Mouse (Mus musculus) kidney, postnatal 25 days (tissue): ENCODE data around the gene Nphp3.

Experiments used
- DNase-seq, 2 experiments: peaks; one replicate each; pipeline ENCODE4 v3.0.0; 2021; ENCODE audit warnings: mixed read lengths in 2 of 2

The Nphp3 gene

DNA sequence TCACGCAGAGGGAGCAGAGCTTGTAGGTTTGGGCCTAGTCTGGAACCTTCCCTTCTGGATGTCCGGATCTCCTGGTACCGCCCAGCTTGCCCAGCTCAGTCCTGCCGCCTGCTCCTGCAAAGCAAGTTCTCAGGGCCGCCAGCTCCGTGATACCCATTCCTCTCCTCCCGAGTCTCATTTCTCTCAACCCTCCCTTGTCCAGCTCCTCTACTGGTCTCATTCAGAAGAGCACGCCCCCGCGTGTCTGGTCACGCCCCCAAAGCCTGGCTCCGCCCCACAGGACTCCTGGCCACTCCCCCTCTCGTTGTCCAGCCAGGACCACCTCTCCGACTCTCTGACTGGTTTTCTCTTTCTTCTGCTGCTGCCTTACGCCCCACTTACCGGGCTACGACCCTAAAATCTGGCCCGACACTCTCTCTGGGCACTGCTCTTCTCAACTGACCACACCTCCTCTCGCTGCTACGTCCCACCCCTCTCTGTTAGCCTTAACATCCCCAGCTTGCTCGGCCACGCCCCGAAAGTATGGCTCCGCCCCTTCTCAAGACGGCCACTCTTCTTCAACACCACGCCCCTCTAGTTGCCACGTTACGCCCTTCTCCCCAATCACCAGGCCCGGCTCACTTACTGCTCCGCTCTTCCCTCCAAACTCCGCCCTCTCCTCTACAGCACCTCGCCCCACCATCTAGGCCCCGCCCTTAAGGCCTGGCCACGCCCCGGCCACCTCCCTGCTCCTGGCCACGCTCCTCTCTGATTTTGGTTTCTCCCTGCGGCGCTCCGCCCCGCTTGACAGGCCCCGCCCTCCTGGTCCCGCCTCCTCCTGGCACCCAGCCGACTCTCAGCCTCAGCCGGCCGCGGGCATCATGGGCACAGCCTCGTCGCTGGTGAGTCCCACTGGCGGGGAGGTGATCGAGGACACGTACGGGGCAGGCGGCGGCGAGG, at the start of gene Nphp3:
Gene Nphp3, plus strand, starts transcription at position 624 of the 939 bp plus-strand sequence.
- DNase-seq = peak; percentile 100

DNA sequence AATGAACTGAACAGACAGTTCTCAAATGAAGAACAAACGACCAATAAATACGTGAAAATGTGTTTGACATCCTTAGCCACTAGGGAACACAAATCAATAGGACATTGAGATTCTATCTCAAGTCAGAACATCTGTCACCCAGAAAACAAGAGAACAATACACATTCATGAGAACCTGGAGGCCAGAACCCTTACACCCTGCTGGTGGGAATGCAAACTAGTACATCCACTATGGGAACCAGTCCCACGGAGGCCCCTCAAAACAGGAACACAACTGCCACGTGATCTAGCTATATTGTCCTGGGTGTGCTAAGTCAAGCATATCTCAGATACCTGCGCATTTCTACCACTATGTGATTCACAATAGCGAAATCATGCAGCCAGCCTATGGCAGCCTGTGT, 43.6 kb upstream of the Nphp3 start:
- DNase-seq = no peak

DNA sequence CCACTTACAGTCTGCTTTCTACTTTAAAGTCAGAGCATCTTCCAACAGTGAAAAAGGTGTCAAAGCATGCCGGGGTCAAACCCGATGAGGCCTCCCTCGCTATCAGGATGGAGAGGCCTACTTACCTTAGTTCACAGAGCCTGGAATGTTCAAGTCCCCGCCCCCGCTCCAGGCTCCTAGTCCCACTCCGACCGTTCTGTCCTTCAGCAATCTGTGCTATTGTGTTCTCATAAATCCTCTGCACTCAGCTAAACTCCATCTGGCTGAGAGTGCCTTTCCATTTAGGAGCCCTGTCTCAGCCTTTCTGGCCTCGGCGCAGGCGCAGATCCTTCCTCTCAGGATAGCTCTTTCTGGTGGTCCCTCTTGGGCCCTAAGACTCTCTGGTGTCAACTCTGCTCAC, 42.4 kb upstream of the Nphp3 start:
- no peak for DNase-seq

DNA sequence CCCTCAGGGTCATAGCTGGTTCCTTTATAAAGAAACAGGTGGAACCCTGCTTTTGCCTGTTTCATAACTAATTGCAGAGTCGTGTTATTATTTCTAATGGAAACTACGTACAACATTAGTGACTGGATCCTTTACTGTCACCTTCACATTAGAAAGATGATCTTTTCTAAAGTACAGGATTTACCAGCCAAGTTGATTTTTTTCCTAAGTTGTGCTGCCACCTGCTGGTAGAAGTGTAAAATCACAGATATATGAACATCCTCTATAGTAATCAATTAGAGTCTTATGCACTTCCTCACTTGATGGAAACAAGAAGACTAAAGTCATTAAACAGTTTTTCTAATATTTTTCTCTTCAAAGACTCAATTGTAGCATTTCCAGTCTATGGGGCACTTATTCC, 5.8 kb upstream of the Nphp3 start:
- DNase-seq = peak in 1 of 2 experiments; percentile 10

DNA sequence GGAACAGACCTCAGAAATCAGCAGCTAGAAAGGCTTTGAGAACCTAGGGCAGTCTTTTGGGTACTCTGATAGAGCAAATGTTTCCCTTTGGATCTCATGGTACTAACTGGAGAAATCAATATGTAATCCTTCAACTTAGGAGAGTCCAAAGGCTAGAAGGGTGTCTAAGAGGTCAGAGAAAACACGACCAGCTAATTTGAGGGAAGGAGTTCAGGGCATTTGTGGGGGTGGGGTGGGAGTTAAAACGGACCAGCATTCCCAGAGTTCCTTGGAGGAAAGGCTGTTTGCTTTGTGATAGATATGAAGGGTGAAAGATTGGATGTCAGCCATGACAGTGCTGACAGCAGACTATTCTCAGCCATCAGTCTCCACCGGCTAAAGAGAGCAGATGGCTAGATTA, 1.7 kb upstream of the Nphp3 start:
- peak; percentile 71 to 75 for DNase-seq

DNA sequence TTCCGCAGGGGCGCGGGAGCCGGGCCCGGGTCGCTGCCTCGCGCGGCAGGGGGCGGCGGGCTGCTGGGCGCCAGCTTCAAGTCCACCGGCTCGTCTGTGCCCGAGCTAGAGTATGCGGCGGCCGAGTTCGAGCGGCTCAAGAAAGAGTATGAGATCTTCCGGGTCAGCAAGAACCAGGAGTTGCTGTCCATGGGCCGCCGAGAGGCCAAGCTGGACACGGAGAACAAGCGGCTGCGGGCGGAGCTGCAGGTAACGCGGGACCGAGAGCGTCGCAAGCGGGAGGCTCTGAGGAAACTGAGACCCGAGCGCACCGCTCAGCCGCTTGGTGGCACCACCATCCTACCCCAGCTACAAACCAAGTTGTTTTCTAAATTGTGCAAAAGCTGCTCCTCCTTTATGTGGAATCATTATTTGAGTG, 578 bp downstream of the Nphp3 start:
- DNase-seq = peak; percentile 72 to 87

DNA sequence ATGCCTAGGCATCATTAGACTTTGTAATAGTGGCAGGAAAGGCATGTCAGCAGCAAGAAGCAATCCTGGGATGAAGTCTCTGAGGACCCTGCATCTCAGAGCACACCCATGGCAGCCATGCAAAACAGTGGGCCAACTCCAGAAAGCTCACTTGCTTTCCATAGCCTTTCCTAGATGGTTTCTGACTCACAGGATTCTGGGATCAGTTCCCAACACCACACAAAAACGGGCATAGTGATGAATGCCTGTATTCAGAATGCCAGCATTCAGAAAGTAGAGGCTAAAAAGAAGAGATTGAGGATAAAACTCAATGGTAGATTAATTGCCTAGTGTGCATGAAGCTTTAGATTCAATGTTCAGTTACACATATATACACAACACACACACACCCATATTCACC, 12.2 kb downstream of the Nphp3 start:
- no peak for DNase-seq

DNA sequence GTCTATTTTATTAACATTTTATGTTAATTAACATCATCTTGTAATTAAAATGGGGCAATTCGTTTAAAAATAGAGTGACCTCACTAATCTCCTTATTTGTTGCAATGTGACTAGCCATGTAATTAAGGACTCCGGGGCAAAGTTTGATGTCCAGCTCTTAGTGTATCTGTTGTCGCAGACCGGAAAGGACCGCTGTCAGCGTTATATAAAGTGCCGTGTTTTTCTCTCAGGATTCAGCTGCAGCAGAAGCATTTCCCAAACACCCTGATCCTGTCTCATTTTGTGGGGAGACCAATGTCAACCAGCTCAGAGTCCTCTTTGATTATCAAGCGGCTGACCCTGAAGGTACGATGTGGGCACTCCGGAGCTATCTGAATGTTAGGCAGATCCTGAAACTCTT, 18.7 kb downstream of the Nphp3 start:
- no peak for DNase-seq

DNA sequence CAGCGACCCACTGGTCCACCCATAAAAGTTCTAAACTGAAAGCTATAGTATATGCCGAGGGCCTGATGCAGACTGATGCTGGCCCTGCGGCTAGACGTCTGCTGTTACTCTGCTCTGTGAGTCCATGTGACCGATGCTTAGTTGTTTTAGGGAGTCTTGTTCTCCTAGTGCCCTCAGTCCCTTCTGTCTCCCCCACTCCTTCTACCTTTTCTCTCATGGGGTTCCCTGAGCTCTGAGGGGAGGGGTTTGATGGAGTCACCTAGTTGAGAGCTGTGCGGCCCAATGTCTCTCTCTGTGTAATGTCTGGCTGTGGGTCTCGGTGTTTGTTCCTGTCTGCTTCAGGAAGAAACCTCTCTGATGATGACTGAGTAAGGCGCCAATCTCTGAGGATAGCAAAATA, 24.8 kb downstream of the Nphp3 start:
- no peak for DNase-seq

DNA sequence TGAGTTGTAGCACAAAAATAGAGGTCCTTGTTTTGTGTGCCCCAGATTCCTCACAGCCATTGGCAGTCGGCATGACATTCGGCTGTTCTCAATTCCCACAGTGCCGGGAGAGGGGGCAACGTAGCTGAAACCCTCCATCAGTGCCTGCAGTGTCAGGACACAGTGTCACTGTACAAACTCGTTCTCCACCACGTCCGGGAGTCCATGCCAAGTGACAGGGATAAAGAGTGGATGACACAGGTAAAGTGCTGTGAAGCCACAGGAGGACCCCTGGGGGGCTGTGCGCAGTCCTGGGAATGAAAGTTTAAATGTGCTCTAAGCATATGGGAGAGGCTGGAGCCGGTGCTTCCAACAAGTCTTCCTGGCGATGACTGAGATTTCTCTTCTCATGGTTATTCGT, 27.5 kb downstream of the Nphp3 start:
- no peak for DNase-seq

DNA sequence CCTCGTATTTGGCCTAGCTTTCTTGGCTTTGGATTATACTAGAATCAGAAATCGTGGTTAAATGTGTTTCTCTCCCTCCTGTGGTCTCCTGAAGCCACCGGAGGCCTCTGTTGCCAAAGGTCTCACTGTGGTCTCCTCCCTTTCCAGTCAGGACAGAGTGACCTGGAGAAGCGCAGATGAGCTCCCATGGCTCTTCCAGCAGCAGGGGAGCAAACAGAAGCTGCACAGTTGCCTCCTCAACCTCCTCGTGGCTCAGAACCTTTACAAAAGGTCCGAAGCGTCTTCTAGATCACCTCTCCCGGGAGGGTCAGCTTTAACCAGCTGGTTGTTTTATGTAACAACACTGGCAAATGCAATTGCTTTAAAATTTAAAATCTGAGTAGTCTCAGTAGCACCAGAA, 31.9 kb downstream of the Nphp3 start:
- DNase-seq = no peak

DNA sequence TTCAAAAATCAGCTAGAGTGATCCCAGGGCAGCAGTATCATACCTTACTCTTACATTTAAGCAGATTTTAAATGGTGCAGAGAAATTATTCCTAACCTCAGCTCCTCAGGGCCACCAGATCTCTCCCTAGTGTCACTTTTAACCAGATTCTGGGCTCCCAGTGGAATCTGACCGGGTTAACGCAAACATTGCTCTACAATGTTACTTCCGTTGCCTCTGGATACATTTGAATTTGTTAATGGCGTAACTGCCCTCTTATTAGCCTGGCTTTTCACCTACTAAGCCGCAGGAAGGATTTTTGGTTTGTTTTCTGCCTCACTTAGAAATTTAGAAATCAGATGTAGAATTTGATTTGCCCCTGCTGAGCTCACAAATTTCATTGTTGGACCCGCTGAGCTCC, 32.4 kb downstream of the Nphp3 start:
- no peak for DNase-seq

DNA sequence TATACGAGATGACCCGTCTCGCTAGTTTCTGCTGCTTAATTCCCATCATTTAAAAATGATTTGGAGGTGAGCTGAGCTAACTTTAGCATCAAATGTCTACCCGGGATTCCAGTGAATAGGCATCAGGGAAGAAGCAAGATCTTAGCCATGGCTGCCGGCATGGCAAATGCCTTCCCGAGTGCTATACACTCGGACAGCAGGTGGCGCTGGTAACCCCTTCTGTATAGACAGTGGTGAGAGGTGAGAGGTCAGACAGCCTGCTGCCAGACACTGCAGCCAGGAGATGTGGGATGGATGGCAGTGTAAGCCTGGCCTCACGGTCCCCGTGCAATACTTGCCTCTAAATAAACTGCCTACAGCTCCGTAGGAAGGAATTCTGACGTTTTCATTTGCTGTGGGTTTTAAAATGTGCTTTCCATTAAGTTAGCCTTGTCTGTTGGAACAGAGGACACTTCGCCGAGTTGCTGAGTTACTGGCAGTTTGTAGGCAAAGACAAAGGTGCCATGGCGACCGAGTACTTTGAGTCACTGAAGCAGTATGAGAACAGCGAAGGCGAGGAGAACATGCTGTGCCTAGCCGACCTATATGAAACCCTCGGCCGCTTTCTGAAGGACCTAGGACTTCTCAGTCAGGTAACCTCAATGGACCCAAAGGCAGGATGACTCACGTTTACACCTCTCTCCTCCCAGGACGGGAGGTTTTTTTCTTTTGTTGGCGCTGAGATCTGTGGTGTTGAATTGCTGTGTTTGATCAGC, 33.1 kb downstream of the Nphp3 start:
- DNase-seq = peak; percentile 82 to 89

DNA sequence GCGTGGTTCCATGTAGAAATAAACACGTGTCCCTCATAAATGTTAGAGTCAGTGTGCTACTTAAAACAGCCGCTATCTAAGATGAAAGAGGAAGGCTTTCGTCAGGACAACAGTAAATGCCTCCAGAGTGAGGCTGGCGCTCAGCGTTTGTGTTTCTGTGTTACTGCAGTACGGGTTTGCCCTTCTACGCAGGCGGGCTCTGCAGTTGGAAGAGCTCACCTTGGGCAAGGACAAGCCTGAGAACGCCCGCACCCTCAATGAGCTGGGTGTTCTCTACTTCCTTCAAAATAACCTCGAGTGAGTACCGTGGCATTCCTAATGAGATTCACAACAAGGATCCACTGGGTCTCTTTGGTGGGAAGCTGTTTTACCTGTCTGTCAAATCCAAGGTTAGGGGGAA, 35.9 kb downstream of the Nphp3 start:
- no peak for DNase-seq

DNA sequence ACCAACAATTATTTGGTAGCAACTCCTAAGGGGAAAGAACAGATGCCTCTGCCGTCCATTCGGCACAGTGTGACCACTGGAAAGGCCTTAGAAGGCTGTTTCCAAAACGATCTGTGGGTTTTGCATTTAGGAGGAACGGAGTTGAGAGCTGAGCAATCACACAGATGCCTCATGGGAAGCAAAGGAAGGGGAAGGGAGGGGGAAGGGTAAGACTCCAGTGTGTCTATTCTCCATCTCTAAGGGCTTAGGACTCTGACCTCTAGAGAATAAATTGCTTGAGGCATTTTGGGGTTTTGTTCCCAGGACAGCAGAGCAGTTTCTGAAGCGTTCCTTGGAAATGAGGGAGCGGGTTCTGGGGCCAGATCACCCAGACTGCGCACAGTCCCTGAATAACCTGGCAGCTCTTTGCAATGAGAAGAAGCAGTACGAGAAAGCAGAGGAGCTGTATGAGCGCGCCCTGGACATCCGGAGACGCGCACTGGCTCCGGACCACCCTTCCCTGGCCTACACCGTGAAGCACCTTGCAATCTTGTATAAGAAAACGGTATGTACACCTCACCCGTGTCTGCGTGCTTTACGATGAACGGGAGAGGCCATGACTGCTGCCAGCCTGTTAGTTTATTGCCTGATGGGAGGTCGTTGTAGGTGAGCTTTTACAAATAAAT, 36.8 kb downstream of the Nphp3 start:
- DNase-seq = no peak

DNA sequence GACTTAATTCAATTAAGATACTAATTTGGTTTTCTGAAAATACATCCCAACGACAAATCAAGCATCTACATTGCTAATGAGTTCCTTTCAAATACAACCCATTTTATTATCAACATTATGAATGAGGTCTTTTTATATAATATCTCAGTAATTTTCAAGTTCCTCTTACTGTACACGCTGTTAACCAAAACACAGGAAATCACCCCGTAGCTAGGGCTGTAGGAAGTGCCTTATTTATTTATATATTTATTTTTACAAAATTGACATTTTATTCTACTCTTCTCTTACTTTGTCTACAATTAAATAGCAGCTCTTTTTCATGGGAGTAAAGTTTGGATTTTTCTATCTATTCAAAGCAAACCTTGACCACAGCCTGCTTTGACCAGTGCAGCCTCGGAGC, 37.4 kb downstream of the Nphp3 start:
- no peak for DNase-seq

DNA sequence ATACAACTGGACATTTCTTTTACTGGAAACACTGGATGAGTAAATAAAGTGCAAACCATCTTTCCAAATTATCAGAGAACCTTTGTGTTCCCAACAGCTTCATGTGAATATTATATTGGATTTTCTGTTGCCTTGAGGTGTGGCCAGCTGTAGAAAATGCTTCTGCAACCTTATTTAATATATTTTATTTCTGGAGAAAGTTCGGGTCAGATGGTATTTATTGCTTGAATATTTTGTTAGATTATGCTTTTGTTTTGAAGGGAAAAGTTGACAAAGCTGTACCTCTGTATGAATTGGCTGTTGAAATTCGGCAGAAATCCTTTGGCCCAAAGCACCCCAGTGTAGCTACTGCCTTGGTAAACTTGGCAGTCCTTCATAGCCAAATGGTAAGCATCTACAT, 38.0 kb downstream of the Nphp3 start, which contains the start of gene Gm28305:
Gene Gm28305, plus strand, starts transcription at position 301 of the 400 bp plus-strand sequence.
- no peak for DNase-seq

DNA sequence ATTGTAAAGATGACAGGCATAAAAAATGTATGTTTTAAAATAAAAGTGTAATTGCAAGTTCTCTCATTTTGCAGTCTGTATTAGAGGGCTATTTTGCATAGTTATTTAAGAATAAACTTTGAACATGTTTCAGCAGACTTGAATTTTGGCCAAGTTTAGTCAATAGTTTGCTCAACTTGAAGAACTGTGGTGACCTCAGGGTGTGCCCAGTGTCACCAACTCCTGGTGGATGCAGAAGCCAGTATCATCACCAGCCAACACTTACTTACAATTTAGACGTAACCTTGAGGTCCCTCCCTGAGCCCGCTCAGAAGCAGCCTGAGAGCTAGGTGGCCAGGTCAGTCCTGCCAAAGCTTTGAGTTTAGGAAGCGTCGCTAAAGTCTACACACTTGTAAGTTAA, 41.3 kb downstream of the Nphp3 start:
- peak in 1 of 2 experiments; percentile 56 for DNase-seq

DNA sequence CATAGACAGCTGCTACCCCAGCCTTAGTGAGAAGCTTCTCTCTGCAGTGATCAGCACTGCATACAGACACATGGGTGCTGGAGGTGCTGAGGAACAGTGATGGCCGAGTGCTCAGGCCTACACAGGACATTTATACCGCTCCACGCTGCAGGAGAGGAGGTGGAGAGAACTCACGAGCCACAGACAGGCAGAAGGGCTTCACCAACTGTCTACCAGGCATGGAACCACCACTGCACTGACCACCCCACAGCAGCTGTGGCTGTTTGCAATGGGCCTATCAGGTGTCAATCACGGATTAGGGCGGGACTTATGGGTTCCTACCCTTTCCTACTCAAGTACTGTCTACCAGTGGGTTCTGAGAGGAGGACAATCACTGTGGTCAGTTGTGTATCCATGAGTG, 48.7 kb downstream of the Nphp3 start:
- DNase-seq = no peak

DNA sequence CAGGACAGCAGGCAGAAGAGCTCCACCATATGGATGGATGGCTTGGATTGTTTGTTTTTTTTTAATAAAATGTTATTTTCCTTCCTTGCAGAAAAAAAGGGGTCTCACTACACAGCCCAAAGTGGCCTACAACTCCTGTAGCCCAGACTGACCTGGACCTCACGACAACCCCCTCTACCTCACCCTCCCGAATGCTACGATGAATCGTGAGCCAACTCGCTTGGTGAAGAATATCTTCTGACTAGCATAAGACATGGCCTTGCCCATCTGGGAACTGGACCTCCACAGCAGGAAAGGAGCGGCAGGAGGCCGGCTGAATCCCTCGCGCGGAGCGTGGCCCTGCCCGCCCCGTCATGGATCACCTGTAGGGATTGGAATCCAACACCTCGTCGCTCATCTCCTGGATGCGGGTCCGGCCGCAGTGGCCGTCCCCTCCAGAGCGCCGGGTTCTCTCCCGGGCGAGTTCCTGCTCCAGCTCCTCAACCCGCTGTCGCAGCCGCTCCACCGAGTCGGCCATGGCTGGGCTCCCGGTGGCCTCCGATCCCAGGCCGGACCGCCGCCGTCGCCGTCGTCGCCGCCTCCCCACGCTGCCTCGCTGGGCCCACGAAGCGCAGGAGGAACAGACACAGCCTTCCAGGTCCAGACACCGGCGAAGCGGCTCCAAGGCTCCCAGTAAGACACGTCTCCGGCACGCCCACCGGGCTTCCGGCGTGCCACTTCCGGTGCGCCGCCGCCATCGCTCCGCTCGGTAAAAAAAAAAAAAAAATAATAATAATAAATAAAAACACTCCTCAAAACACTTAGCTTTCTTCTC, 60.3 kb downstream of the Nphp3 start, which contains the start of gene Uba5:
Gene Uba5, minus strand, starts transcription at position 705 of the 814 bp plus-strand sequence.
- peak; percentile 80 to 88 for DNase-seq

DNA sequence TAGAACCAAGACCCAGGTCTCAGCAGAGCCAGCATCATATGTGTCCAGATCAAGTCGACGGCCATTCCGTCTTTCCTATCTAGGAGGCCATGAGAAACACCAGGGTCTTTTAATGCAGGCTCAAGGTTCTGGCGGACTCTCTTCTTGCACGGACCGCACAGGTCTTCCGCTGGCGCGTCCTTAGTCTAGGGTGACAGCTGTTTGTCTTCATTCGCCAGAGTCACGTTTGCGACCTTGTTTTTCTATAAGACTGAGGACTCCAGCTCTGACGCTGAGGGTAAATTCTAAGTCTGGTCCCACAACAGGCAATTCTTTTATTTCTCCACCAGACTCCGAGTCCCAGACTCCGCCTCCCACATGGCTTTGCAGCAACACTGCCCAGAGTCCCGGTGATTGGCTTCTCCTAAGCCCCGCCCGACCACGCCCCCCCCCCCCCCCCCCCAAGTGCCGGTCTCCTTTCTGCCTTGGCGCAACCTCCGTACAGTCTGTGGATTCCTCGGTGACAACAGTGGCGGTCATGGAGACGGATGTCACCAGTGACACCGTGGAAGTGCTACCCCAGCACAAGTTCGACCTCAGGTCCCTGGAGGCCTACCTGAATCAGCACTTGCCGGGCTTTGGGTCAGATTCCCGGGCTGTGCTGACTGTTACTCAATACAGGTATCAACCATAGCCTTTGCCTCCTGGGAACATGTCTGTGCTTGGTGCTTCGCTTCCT, 61.1 kb downstream of the Nphp3 start, which contains the start of gene Acad11:
Gene Acad11, plus strand, starts transcription at position 134 of the 718 bp plus-strand sequence.
- DNase-seq = peak; percentile 89 to 92
